Mouse (Mus musculus): Measurements from ENCODE around the gene Pou4f2.

Gene Pou4f2

DNA sequence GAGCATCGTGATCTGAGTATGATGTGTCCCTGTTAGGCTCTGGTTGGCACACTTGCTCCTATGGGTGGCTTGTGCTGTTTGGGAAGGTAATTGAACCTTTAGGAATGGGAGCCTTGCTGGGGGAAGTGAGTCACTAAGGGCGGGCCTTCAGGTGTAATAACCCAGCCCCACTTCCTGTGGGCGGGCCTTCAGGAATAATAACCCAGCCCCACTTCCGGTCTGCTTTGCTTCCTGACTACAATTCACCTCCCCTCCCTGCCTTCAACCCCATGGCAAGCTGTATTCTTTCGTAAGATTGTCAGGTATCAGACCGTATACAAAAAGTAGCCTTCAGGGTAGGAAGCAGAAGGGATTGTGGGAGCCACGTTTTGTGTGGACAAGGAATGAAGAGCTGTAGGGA, 45.7 kb downstream of the Pou4f2 start:
- DNase-seq: no peak
